Mouse (Mus musculus) megakaryocyte, embryonic 14.5 days (primary cell): ENCODE measurements at regions not wholly inside any gene's neighbourhood (a gene's known extent, or its start where the extent isn't known, plus 50 kb on each side); places are given as distances from the start of the nearest gene placed in this dataset.

Experiments
- FLI1 ChIP-seq: IDR thresholded peaks from 2 replicates; pipeline ENCODE4 v1.6.1; 2012; ENCODE audit warnings: low read length, inconsistent platforms, mixed read lengths
- GATA1 ChIP-seq: IDR thresholded peaks from 3 replicates; pipeline ENCODE4 v1.6.1; 2012; ENCODE audit warnings: mixed read lengths, low read length, inconsistent platforms, borderline replicate concordance

GRCm38 (mm10) chr2:148117420-148117819, 70.7 kb upstream of the Foxa2 start:
- TF ChIP-seq GATA1 (no peak), FLI1 (no peak)
